Mouse (Mus musculus) Patski (cell line): ENCODE measurements around the gene Myh7b. TPM values are rescaled to one million over a fixed set of nuclear protein-coding genes. Genes with fewer than 3 reads are reported as not detected.

ENCODE experiments used
- ATAC-seq: fragments of 100-300 bp; one replicate; pipeline ENCODE4 v1.8.0; 2021
- CTCF ChIA-PET: fragments of 350-600 bp; sonication (Branson Sonifier 250); formaldehyde crosslinking; loops from one replicate; lab custom pipeline; 2022; ENCODE audit warnings: inconsistent platforms; lab: Charles Lee
- POLR2A ChIA-PET: fragments of 350-600 bp; sonication (Branson Sonifier 250); formaldehyde crosslinking; loops from one replicate; lab custom pipeline; 2022; ENCODE audit warnings: antibody characterized with exemption, inconsistent platforms; lab: Charles Lee
- DNase-seq: peaks from one replicate; pipeline ENCODE4 v3.0.0-alpha.2; 2011; ENCODE audit warnings: low read depth, low spot score
- H3K27me3 ChIP-seq: fragments of 371-371 bp; one replicate; pipeline ENCODE4 v1.5.1; 2021
- CTCF ChIP-seq: fragments of 100-300 bp; IDR thresholded peaks from one replicate; pipeline ENCODE4 v1.5.1; 2021
- in situ Hi-C: fragments of 300-500 bp; cut with MboI; formaldehyde crosslinking; loops from 3 replicates; pipeline ENCODE4 v1.11.1; 2018; ENCODE audit warnings: low pct_unique_long_range_greater_than_20kb, mixed read lengths
- polyA plus RNA-seq: library from polyadenylated mRNA; unstranded; gene quantifications from one replicate; pipeline ENCODE4 v1.2.3, GENCODE M21; 2021

Myh7b gene
- polyA plus RNA-seq, 1 experiment from 2014 or later, result 0.19 TPM

DNA sequence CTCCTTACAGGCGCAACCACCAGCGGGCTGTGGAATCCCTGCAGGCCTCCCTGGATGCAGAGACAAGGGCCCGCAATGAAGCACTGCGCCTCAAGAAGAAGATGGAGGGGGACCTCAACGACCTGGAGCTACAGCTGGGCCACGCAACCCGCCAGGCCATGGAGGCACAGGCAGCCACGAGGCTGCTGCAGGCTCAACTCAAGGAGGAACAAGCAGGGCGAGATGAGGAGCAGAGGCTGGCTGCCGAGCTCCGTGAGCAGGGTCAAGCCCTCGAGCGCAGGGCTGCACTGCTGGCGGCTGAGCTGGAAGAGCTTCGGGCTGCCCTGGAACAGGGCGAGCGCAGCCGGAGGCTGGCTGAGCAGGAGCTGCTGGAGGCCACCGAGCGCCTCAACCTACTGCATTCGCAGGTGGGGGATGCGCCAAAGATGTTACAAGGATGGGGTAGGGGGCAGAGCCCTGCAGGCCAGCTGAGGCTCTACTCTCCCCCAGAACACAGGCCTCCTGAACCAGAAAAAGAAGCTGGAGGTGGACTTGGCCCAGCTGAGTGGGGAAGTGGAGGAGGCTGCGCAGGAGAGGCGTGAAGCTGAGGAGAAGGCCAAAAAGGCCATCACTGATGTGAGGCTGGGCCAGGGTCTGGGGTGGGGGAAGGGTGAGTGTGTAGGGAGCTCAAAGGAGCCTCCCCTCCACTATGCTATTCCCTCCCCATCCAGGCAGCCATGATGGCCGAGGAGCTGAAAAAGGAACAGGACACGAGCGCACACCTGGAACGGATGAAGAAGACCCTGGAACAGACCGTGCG, 21.3 kb downstream of the Myh7b start:
- ATAC-seq (no peak), DNase-seq (no peak)
- H3K27me3 ChIP-seq, result no peaks in the 10 kb centered on the region
- ChIA-PET CTCF (interaction anchor here (1.0 to 2.0 kb wide), 2 partner anchors 8 to 116 kb away, joined by 4 to 5 read pairs; no protein-coding TSS in a partner anchor), POLR2A (no interaction called here)
- in situ Hi-C loops, result no loop called here
- no peak for TF ChIP-seq CTCF

DNA sequence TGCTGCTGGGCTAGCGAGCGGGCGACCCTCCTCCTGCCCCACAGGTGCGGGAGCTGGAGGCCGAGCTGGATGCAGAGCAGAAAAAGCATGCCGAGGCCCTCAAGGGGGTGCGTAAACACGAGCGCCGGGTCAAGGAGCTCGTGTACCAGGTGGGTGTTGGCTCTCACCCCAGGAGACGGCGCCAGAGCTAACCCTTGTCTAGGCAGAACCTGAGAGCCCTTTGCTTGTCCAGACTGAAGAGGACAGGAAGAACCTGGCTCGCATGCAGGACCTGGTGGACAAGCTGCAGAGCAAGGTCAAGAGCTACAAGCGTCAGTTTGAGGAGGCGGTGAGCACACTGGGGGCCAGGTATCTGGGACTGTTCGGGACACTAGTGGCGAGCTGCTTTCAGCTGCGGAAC, 22.1 kb downstream of the Myh7b start:
- CTCF ChIA-PET, result no interaction called here
- no peak for DNase-seq
- H3K27me3 ChIP-seq, result no peaks in the 10 kb centered on the region
- ATAC-seq, result no peak
- POLR2A ChIA-PET, result no interaction called here
- in situ Hi-C loops, result no loop called here
- TF ChIP-seq CTCF, result no peak

DNA sequence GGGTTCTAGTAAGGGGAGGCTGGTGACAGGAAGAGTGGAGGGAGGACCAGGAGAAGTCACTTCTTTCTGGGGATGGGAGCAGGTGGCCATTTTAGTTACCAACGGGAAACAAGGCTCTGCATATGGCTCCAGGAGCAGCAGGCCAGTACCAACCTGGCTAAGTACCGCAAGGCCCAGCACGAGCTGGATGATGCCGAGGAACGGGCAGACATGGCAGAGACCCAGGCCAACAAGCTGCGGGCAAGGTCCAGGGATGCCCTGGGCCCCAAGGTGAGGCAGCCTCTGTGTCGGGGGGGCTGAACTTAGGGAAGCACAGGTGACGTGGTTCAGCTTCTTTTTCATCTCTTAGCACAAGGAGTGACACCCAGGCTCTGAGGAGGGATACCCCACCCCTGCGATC, 22.7 kb downstream of the Myh7b start:
- ATAC-seq (no peak), DNase-seq (no peak)
- in situ Hi-C loops, result no loop called here
- H3K27me3 ChIP-seq, result no peaks in the 10 kb centered on the region
- POLR2A ChIA-PET, result no interaction called here
- CTCF ChIA-PET, result interaction anchor here (0.9 to 2.0 kb wide), 2 partner anchors 30 to 122 kb away, joined by 3 to 5 read pairs; no protein-coding TSS in a partner anchor
- TF ChIP-seq CTCF, result no peak

DNA sequence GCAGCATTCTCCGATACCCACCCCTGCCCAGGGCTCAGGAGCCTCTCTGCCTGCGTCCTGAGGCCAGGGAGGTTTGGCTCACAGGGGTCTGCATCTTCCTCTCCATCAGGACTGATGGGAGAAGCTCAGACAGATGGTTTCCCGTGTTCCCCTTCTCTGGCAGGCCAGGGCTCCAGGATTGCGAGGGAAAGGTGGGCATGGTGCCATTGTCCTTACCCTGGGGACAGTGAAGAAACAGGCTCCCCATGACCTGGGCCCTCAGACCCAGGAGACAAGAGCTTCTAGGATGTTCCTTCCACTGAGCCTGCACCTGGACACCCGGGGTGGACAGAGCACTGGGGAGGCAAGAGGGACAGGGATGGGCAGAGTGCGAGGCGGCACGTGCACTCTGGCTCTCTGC, 23.6 kb downstream of the Myh7b start:
- ChIA-PET CTCF (interaction anchor here (0.9 to 2.0 kb wide), 3 partner anchors 8 to 121 kb away, joined by 3 to 5 read pairs (median 5); no protein-coding TSS in a partner anchor), POLR2A (no interaction called here)
- in situ Hi-C loops, result no loop called here
- no peak for TF ChIP-seq CTCF
- no peaks in the 10 kb centered on the region for H3K27me3 ChIP-seq
- ATAC-seq (no peak), DNase-seq (no peak)

DNA sequence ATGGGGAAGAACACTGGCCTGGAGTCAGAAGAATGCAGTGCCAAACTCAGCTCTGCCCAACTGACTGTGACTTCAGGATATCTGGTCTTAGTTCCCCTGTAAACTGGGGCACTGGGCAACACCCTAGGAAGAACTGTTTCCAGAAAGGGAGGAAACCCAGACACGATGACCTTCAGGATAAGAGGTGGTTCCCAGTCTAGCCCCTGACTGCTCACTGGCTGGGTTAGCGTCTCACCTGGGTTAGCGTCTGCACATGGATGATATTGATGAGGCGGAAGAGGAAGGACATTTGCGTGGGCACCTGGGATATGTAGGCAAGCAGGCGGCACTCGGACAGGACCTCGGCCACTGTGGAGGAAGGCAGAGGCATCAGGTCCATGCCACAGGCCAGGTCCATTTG, 24.9 kb downstream of the Myh7b start:
- no peaks in the 10 kb centered on the region for H3K27me3 ChIP-seq
- TF ChIP-seq CTCF, result no peak
- DNase-seq, result no peak
- ChIA-PET POLR2A (no interaction called here), CTCF (no interaction called here)
- in situ Hi-C loops, result no loop called here
- no peak for ATAC-seq

DNA sequence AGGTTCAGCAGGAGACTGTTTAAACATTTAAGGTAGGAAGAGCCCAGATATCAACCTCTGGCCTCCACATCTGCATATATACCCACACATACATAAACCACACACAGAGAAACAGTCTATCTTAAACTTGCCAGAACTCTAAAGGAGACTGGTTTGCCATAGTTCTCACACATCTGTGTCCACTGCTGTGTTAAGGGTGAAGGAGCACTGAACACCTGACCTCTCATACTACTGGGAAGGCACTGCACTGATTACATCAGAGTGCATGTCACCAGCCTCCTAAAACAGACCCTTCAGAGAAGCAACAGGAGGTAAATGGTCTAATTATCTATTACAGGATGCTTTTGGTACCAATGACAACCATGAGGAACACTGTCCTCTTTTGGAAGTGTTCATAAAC, 25.9 kb downstream of the Myh7b start:
- DNase-seq, result no peak
- ChIA-PET CTCF (interaction anchor here (0.6 kb wide), 1 partner anchor 9 kb away, joined by 3 read pairs; no protein-coding TSS in a partner anchor), POLR2A (no interaction called here)
- H3K27me3 ChIP-seq, result no peaks in the 10 kb centered on the region
- no peak for TF ChIP-seq CTCF
- no peak for ATAC-seq
- in situ Hi-C loops, result no loop called here

DNA sequence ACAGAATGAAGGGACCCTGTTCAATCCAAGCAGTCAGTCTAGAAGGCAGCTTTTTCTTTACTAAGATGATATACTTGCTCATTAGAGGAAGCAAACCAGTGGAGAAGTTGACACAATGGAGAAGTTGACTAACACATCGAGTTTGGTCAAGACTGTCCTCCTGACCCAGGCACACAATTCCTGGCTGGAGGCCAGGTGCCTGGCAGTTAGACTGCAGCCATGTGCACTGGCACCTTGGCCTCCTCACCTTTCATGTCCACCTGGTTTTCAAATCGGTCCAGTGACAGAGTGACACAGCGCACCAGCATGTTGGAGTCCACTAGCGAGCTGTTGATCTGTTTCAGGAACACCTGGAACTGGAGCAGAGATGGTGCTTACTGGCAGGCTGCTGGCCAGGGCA, 26.4 kb downstream of the Myh7b start:
- ChIA-PET CTCF (no interaction called here), POLR2A (no interaction called here)
- no peak for DNase-seq
- in situ Hi-C loops, result no loop called here
- no peaks in the 10 kb centered on the region for H3K27me3 ChIP-seq
- TF ChIP-seq CTCF, result no peak
- ATAC-seq, result no peak

DNA sequence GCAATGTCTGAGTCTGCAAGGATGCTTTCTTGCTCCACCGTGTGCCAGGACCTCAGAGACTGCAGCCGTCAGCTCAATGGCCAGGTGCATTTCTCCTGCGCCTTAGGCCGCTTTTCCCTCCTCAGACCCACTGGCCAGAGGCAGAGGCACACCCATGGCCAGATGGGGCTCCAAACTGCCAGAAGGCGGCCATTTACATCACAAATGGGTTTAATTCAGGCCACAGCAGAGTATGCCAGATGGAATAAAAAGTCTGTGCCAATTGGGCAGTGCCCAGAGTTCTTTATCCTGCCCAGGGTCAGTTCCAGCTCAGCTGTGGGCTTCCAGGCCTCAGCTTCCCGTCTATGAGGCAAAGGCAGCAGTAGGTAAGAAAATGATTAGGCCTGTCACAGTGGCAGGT, 29.6 kb downstream of the Myh7b start:
- in situ Hi-C loops, result no loop called here
- H3K27me3 ChIP-seq, result no peaks in the 10 kb centered on the region
- CTCF ChIA-PET, result interaction anchor here (0.9 to 2.0 kb wide), 2 partner anchors 9 to 32 kb away, joined by 3 to 5 read pairs; no protein-coding TSS in a partner anchor
- POLR2A ChIA-PET, result interaction anchor here (0.6 kb wide), 1 partner anchor 1046 kb away, joined by 3 read pairs; no protein-coding TSS in a partner anchor
- TF ChIP-seq CTCF, result no peak
- DNase-seq, result no peak
- ATAC-seq, result no peak

DNA sequence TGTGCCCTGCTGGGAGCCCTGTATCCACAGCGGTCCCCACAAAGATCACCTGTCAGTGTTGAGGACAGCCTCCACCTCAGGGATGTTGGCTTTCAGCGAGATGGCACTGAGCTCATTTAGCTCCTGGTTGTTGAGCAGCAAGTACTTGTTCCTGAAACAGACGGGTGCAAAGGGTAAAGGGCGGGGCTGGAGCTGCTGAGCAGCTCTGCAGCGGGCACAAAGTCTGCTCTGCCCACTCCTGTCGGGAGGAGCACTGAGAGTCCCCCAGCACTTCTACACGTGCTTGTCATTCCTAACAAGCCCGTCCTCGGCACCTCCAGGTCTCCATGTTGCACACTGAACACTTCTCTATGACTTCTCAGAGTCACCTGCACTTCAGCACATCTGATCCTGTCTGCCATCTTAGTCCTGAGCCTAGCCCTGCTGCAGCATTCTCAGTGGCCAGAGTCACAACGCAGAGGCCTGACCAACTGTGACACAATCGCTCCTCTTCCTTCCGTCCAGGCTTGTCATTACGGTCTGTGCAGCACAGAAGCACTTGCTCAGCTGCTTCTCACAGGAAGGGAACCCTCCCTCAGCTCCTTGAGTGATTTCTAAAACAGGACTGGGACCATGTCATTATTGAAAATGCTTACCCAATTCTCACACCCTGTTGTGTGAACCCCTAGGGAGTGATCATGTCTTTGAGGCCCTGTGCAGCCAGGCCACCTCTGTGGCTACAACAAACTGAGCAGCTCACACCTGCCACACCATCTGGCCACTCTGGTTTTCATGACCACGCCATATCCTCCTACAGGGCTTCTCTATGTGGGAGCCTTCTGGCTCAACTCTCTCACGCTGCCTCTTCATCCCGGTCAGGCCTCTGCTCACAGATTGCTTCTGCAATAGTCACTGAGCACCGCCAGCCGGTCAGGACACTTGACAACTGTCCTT, 30.8 kb downstream of the Myh7b start:
- CTCF ChIA-PET, result interaction anchor here (1.1 to 2.0 kb wide), 2 partner anchors 9 to 10 kb away, joined by 3 to 5 read pairs; no protein-coding TSS in a partner anchor
- in situ Hi-C loops, result no loop called here
- ATAC-seq, result no peak
- POLR2A ChIA-PET, result interaction anchor here (0.6 kb wide), 2 partner anchors 90 to 1047 kb away, joined by 3 read pairs; no protein-coding TSS in a partner anchor
- no peak for DNase-seq
- no peak for TF ChIP-seq CTCF
- H3K27me3 ChIP-seq, result no peaks in the 10 kb centered on the region

DNA sequence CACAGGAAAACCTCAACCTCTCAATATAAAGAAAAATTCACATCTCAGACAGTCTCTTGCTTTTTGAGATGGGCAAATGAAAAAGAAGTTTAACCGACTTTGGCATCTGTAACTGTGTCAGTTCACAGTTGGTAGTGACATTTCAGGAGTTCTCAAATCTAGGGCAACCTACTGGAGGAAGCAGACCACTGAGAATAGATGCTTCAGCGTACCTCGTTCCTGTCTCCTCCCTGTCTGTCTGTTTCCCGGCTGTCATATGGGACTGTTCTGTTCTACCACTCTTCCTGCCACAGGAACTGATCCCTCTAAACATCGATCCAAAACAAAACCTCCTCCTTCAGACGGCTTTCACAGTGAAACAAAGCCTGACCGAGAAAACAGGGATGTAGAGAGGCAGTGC, 34.7 kb downstream of the Myh7b start:
- TF ChIP-seq CTCF, result no peak
- no peak for DNase-seq
- POLR2A ChIA-PET, result no interaction called here
- CTCF ChIA-PET, result no interaction called here
- ATAC-seq, result no peak
- in situ Hi-C loops, result no loop called here
- no peaks in the 10 kb centered on the region for H3K27me3 ChIP-seq
